Mouse (Mus musculus) C2C12 (cell line): ENCODE results near the gene Ndufb4.

ENCODE experiments used
- CEBPB ChIP-seq: IDR thresholded peaks from one replicate; pipeline ENCODE4 v1.6.1; 2011; ENCODE audit warnings: low read depth, mild to moderate bottlenecking, control low read depth, moderate library complexity
- CTCF ChIP-seq: IDR thresholded peaks from one replicate; pipeline ENCODE4 v1.5.1; 2011; ENCODE audit not compliant: control insufficient read depth, insufficient read depth, insufficient read length

GRCm38 (mm10) chr16:37676677-37677072 lies 22.4 kb upstream of the Ndufb4 start:
- TF ChIP-seq CTCF (no peak), CEBPB (no peak)
